Mouse (Mus musculus): ENCODE measurements around the gene Zfp108. TPM values are rescaled to one million over a fixed set of nuclear protein-coding genes. Genes with fewer than 3 reads are reported as not detected.

Gene Zfp108
- 4.4 and 4.9 TPM in 2 replicates for polyA plus RNA-seq (2015; fragmentation: Nextera tagmentation; extraction: Ambion mirVana)

DNA sequence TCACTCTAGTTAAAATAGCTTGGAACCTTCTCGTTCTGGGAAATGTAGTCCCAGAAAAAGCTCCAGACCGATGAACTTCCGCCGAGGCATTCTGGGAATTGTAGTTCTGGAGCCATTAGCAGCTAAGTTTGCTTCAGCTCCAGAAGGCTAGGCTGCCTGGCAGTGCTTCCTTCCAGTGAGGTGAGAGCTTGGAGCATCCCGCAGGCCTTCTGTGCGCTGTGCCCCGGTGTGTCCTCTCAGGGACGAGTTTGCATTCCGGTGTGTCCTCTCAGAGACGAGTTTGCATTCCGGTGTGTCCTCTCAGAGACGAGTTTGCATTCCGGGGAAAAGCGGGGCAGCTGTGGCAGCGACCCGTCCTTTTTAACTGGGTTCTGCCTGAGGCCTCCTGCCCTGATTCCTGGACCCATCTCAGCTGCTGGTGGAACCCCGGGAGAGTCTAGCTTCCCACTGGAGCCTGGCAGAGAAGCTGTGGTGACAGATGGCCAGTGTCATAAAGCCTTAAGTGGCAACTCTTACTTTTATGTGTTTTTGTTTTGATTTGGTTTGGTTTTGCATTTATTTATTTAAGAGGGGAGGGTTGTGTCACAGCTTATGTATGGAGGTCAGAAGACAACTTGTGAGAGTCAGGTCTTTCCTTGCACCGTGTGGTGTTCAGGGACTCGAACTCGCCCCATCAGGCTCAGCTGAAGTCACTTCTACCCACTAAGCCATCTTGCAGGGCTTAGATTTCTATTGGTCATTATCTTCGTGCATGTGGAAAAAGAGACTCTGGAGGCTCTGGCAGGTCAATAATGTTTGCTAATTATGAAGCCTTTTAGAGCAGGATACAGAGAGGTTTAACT lies at the start of gene Zfp108:
Gene Zfp108 (plus strand): TSS at position 162 of the 842 bp plus-strand sequence.
- WGBS, result 20% methylated on average over 21 of the region's 21 CpGs
- H3K4me3 ChIP-seq (ENCODE audit: low read length), result peak within 1 kb of the TSS; percentile 54
- peak within 1 kb of the TSS; percentile 54 for H3K4me2 ChIP-seq (replicated peaks; ENCODE audit: low read depth, low read length)
- H3K36me3 ChIP-seq (ENCODE audit: insufficient read depth, low read length), result peaks cover 2% of the 10 kb centered on the region; the same call in 1 of the 2 replicates
- H3K9me3 ChIP-seq (ENCODE audit: low read length), result no peaks in the 10 kb centered on the region
- no peaks in the 10 kb centered on the region for H3K27me3 ChIP-seq (ENCODE audit: insufficient read depth, low read length)
- H3K27ac ChIP-seq (ENCODE audit: low read length), result no peak within 1 kb of the TSS
- peak within 1 kb of the TSS; percentile 59 for H3K9ac ChIP-seq (replicated peaks; ENCODE audit: low read length)
- ATAC-seq (ENCODE audit: low FRiP score, low TSS enrichment), result peak; percentile 92
- peaks cover 8% of the 10 kb centered on the region; the same call in 1 of the 2 replicates for H3K4me1 ChIP-seq (ENCODE audit: insufficient read depth, low read length)

DNA sequence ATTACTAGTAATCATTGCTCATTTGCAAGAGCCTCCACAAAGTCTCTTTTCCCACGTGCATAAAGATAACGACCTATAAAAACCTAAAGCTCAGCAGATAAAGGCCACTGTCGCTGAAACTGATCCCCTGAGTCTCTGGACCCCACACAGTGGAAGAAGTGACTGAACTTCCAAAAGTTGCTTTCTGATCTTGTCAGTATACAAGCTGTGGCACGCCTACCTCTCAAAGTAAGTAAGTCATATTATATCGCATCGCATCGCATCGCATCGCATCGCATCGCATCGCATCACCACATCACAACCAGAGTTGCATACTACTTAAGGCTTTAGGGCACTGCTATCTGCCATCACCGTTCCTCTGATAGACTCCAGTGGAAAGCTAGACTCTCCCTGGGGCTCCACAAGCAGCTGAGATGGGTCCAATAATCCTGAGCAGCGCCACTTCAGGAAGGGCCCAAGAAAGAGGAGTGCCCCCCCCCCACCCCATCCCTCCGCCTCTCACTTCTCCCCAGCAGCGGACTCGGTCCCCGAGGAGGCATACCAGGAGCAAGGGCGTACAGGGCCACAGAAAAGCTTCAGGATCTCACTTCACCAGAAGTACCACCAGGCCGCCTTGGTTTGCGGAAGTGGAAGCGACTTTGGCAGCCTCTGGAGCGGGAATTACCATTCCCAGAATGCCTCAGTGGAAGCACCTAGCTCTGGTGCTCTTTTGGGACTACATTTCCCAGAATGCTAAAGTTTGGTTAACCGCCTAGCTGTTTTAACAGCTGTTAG lies 46.9 kb upstream of the Zfp108 start:
- Histone ChIP-seq H3K9ac (replicated peaks; ENCODE audit: low read length) (peak overlapping the region; percentile 95), H3K27ac (ENCODE audit: low read length) (peak overlapping the region; percentile 70; the same call in 1 of the 2 replicates), H3K9me3 (ENCODE audit: low read length) (peaks cover 3% of the 10 kb centered on the region; the same call in 1 of the 2 replicates), H3K4me2 (replicated peaks; ENCODE audit: low read depth, low read length) (peak overlapping the region; percentile 81), H3K4me1 (ENCODE audit: insufficient read depth, low read length) (peaks cover 7% of the 10 kb centered on the region; the same call in 1 of the 2 replicates), H3K27me3 (ENCODE audit: insufficient read depth, low read length) (no peaks in the 10 kb centered on the region), H3K36me3 (ENCODE audit: insufficient read depth, low read length) (peaks cover 23% of the 10 kb centered on the region), H3K4me3 (ENCODE audit: low read length) (peak overlapping the region; percentile 76)
- peak; percentile 94 for ATAC-seq (ENCODE audit: low FRiP score, low TSS enrichment)
- WGBS, result 10% methylated on average over 24 of the region's 24 CpGs

DNA sequence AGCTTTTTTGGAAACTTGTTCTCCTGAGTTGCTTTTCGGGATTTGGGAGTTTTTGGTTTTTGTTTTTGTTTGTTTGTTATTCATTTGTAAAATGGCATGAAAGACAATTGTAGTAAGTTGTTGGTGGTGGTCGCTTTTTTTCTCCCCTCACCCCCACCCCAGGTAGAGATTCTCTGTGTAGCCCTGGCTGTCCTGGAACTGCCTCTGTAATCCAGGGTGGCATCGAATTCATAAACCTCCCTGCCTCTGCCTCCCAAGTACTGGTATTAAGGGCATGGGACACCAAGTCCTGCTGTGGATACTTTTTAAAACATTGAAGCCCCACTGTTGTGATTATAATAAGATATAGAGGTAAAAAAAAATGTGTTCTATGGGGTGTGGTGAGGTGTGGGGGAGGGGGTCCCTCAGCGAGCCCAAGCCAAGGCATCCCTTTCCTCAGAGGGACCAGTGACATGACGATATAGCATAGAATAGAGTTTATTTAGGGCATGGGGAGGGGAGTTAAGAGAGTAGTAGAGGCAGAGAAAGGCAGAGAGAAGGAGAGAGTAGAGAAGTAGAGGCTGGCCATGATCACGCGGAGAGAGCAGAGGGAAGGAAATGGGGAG lies 46.2 kb upstream of the Zfp108 start:
- peaks cover 3% of the 10 kb centered on the region; the same call in 1 of the 2 replicates for H3K9me3 ChIP-seq (ENCODE audit: low read length)
- H3K4me1 ChIP-seq (ENCODE audit: insufficient read depth, low read length), result peaks cover 7% of the 10 kb centered on the region; the same call in 1 of the 2 replicates
- WGBS, result 61% methylated on average over 7 of the region's 7 CpGs
- no peak overlapping the region for H3K9ac ChIP-seq (replicated peaks; ENCODE audit: low read length)
- H3K36me3 ChIP-seq (ENCODE audit: insufficient read depth, low read length), result peaks cover 18% of the 10 kb centered on the region
- peak overlapping the region; percentile 81 for H3K4me2 ChIP-seq (replicated peaks; ENCODE audit: low read depth, low read length)
- H3K4me3 ChIP-seq (ENCODE audit: low read length), result peak overlapping the region; percentile 76
- no peak overlapping the region; the same call in 1 of the 2 replicates for H3K27ac ChIP-seq (ENCODE audit: low read length)
- no peaks in the 10 kb centered on the region for H3K27me3 ChIP-seq (ENCODE audit: insufficient read depth, low read length)
- no peak; the same call in 1 of the 2 replicates for ATAC-seq (ENCODE audit: low FRiP score, low TSS enrichment)

DNA sequence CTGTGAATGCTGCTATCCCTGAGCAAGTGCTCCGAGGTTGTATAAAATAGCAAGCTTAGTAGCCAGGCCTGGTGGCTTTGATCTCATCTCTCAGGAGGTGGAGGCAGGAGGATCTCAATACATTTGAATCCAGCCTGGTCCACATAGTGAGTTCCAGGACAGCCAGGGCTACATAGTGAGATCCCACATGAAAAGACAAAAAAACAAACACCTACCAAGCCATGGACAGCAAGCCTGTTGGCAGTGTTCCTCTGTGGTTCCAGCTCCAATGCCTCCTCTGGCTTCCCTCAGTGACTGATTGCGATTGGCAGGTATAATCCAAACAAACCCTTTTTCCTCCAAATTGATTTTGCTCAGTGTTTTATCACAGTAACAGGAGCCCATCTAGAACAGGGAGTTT lies 44.3 kb upstream of the Zfp108 start:
- H3K27ac ChIP-seq (ENCODE audit: low read length), result no peak overlapping the region

DNA sequence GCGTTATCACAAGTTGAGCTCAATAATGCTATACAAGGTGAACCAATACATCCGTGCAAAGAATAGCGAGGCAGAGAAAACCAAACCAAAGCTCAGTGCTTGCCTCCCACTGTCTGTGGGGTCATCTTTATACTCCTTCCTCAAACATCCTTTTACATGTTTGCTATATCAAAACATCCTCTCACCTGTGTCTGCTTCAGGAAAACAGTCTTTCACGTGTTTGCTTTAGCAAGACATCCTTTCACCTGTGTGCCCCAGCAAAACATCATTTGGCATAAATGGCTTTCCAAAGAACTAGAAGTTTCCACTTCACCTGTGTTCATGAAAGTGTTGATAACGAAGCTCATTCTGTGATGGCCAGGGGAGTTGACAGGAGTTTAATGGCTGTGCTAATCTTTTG lies 43.3 kb upstream of the Zfp108 start, which contains the start of gene Zfp111:
Gene Zfp111 (minus strand): TSS at position 101 of the 400 bp plus-strand sequence.
- no peak within 1 kb of the TSS for H3K4me3 ChIP-seq (ENCODE audit: low read length)
- 80% methylated on average over 5 of the region's 5 CpGs for WGBS
- no peaks in the 10 kb centered on the region for H3K36me3 ChIP-seq (ENCODE audit: insufficient read depth, low read length)
- H3K4me1 ChIP-seq (ENCODE audit: insufficient read depth, low read length), result peaks cover 7% of the 10 kb centered on the region; the same call in 1 of the 2 replicates
- no peak for ATAC-seq (ENCODE audit: low FRiP score, low TSS enrichment)
- H3K9ac ChIP-seq (replicated peaks; ENCODE audit: low read length), result no peak within 1 kb of the TSS
- H3K27me3 ChIP-seq (ENCODE audit: insufficient read depth, low read length), result no peaks in the 10 kb centered on the region
- H3K27ac ChIP-seq (ENCODE audit: low read length), result no peak within 1 kb of the TSS
- no peak within 1 kb of the TSS for H3K4me2 ChIP-seq (replicated peaks; ENCODE audit: low read depth, low read length)
- no peaks in the 10 kb centered on the region for H3K9me3 ChIP-seq (ENCODE audit: low read length)

More for the DNA sequence above, 44.3 kb upstream of the Zfp108 start:
- 77% methylated on average over 2 of the region's 2 CpGs for WGBS
- Histone ChIP-seq H3K9me3 (ENCODE audit: low read length) (peaks cover 3% of the 10 kb centered on the region; the same call in 1 of the 2 replicates), H3K27me3 (ENCODE audit: insufficient read depth, low read length) (no peaks in the 10 kb centered on the region), H3K4me2 (replicated peaks; ENCODE audit: low read depth, low read length) (no peak overlapping the region), H3K4me3 (ENCODE audit: low read length) (no peak overlapping the region), H3K9ac (replicated peaks; ENCODE audit: low read length) (no peak overlapping the region), H3K36me3 (ENCODE audit: insufficient read depth, low read length) (peaks cover 10% of the 10 kb centered on the region), H3K4me1 (ENCODE audit: insufficient read depth, low read length) (peaks cover 7% of the 10 kb centered on the region; the same call in 1 of the 2 replicates)
- ATAC-seq (ENCODE audit: low FRiP score, low TSS enrichment), result no peak

DNA sequence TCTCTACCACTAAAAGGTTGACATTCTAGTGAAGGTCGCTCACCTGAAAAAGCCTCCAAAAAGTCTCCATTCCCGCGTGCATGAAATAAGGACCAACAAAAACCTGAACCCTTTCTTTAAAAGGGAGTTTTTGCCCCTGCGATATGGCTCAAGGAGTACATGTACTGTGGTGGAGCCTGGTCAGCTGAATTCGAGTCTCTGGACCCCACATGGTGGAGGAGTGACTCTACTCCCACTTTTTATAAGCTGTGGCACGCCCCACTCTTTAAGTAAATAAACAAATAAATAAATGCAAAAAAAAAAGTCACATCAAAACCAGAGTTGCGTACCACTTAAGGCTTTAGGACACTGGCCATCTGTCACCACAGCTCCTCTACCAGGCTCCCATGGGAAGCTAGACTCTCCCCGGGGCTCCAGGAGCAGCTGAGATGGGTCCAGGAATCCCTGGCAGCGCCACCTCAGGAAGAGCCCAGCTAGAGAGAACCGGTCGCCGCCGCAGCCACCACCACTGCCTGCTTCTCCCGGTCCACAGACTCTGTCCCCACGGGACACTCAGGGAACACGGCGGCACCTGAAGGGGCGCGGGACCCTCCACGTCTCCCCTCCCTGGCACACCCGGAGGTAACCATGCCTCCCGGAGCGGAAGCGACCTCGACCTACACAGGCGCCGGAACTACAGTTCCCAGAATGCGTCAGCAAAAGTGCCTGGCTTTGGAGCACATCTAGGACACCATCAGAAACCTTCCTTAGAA lies 17.4 kb upstream of the Zfp108 start, which contains the start of gene Zfp109:
Gene Zfp109 (minus strand): TSS at position 521 of the 752 bp plus-strand sequence.
- peak; percentile 92 for ATAC-seq (ENCODE audit: low FRiP score, low TSS enrichment)
- WGBS, result 5% methylated on average over 24 of the region's 28 CpGs
- Histone ChIP-seq H3K36me3 (ENCODE audit: insufficient read depth, low read length) (0 out of 2 replicates have a peak, but pooled peaks cover 5% of the 10 kb centered on the region), H3K4me2 (replicated peaks; ENCODE audit: low read depth, low read length) (peak within 1 kb of the TSS; percentile 56), H3K27ac (ENCODE audit: low read length) (no peak within 1 kb of the TSS), H3K27me3 (ENCODE audit: insufficient read depth, low read length) (0 out of 2 replicates have a peak, but pooled peaks cover 2% of the 10 kb centered on the region), H3K4me1 (ENCODE audit: insufficient read depth, low read length) (0 out of 2 replicates have a peak, but pooled peaks cover 5% of the 10 kb centered on the region), H3K4me3 (ENCODE audit: low read length) (peak within 1 kb of the TSS; percentile 78), H3K9me3 (ENCODE audit: low read length) (no peaks in the 10 kb centered on the region), H3K9ac (replicated peaks; ENCODE audit: low read length) (peak within 1 kb of the TSS; percentile 73)

DNA sequence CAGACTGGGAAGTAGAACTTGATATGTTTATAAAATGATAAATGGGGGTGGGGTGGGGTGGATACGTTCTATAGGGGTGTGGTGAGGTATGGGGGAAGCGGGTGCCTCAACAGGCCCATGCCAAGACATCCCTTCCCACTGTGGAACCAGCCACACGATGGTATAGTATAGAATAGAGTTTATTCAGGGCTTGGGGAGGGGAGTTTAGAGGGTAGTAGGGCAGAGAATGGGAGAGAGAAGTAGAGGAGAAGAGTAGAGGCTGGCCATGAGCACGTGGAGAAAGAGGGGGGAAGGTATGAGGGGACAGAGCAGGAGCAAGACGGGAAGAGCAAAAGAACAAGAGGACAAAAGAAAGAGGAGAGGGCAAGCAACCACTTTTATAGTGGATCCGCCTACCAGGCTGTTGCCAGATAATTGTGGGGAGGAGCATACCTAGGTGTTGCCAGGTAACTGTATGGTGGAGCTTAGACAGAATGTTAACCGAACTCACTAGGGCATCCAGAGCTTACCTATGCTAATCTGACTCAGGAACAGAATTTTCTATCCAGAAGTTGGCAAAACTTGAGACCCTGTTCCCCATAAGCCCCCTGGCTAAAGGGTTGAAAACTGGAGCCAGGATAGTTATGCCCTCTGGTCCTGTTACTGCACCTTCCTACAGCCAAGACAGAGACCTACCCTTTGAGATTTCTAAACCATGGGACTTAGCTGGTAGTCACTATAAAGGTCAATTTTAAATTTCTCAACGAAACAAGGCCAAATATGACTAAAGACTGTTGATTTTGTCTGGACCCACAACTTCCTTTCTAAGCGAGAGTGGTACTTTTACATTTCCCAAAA lies 597 bp upstream of the Zfp108 start:
- H3K4me3 ChIP-seq (ENCODE audit: low read length), result peak overlapping the region; percentile 54
- no peaks in the 10 kb centered on the region for H3K36me3 ChIP-seq (ENCODE audit: insufficient read depth, low read length)
- H3K4me2 ChIP-seq (replicated peaks; ENCODE audit: low read depth, low read length), result peak overlapping the region; percentile 54
- H3K27ac ChIP-seq (ENCODE audit: low read length), result no peak overlapping the region
- peak; percentile 68 for ATAC-seq (ENCODE audit: low FRiP score, low TSS enrichment)
- H3K9me3 ChIP-seq (ENCODE audit: low read length), result no peaks in the 10 kb centered on the region
- 64% methylated on average over 9 of the region's 9 CpGs for WGBS
- peaks cover 8% of the 10 kb centered on the region; the same call in 1 of the 2 replicates for H3K4me1 ChIP-seq (ENCODE audit: insufficient read depth, low read length)
- H3K9ac ChIP-seq (replicated peaks; ENCODE audit: low read length), result peak overlapping the region; percentile 44; the same call in 1 of the 2 replicates
- no peaks in the 10 kb centered on the region for H3K27me3 ChIP-seq (ENCODE audit: insufficient read depth, low read length)

DNA sequence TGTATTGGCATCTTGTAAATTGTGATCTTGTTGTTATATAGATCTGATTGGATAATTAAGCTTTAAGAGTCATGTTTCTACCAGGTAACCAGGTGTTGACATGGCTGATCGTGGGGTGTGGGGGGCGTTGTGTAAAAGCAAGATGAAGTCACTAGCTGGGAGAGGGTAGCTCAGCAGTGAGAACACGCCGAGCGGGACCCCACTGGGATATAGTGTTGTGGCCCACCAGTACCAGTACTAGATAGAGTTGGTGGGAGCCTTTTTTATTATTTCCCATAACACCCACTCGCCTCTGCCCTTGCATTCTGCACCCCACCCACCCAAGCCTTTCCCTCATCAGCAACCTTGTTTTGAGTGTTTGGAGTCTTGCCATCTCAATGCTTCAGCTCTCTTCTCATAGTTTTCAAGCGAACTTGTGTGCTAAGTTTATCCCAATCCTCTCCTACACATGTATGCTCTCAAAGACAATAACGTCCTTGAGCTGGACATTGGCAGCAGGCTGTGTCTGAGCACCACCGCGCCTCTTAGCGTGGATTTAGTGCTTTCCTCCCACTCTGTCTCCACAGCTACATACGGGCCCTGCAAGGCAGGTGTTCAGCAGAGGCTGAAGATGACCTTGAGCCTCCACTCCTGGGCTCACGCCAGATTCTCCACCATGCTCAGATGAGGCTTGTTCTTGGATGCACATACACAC lies 4.9 kb downstream of the Zfp108 start:
- no peak overlapping the region for H3K27ac ChIP-seq (ENCODE audit: low read length)
- peaks cover 23% of the 10 kb centered on the region for H3K36me3 ChIP-seq (ENCODE audit: insufficient read depth, low read length)
- no peak overlapping the region for H3K9ac ChIP-seq (replicated peaks; ENCODE audit: low read length)
- H3K9me3 ChIP-seq (ENCODE audit: low read length), result no peaks in the 10 kb centered on the region
- H3K4me3 ChIP-seq (ENCODE audit: low read length), result no peak overlapping the region
- peaks cover 5% of the 10 kb centered on the region; the same call in 1 of the 2 replicates for H3K4me1 ChIP-seq (ENCODE audit: insufficient read depth, low read length)
- H3K27me3 ChIP-seq (ENCODE audit: insufficient read depth, low read length), result no peaks in the 10 kb centered on the region
- H3K4me2 ChIP-seq (replicated peaks; ENCODE audit: low read depth, low read length), result no peak overlapping the region
- no peak for ATAC-seq (ENCODE audit: low FRiP score, low TSS enrichment)
- WGBS, result 90% methylated on average over 13 of the region's 13 CpGs
